Comparison of ENCODE assay signal across 8 mouse cellular contexts in the genomic region with DNA sequence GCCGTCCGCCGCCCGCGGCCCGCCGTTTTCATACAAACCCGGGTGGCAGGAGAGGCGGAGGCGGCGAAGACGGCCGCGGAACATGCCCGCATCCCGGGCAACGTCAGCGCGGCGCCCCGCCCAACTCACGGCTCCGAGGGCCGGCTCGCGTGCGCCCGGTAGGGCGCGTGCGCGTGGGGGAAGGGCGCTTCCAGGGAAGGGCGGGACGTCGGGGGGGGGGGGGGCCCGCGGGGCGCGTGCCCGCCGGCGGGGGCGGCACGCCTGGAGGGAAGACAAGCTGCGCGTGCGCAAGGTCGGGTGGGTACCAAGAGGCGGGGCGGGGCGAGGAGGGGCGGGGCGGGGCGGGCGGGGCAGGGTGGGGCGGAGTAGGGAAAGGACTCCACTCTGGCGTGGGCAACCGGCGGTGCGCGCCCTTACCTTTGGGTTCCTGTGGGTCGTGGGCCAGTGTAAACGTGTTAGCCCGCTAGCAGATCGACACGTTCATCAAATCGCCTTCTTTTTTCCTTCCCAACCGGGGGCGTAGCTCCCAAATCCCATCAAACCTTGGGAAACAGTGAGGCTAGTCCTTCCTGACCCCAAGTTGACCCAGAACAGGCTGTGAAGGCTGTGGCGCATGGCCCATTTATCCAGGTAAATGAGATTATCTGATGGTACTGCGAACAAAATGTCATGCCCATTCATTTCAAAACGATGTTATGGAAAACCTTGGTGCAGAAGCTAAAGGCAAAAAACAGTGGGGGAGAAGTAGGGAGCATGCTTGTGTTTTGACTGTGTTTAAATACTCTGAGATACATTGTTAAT. TPM values are rescaled to one million over a fixed set of nuclear protein-coding genes. Genes with fewer than 3 reads are reported as not detected.
A peak's percentile ranks its signal among the peaks of the same experiment; 100 is the strongest.
DNase-seq lines count a peak whose midpoint lies in the region; ATAC-seq lines count a peak whose summit lies in the region.

No protein-coding gene starts in this region.

- H3K27ac ChIP-seq in forebrain, embryonic 13.5 days = peak overlapping the region; percentile 65
- H3K27ac ChIP-seq in liver, embryonic 16.5 days (ENCODE audit: low read length) = peak overlapping the region; percentile 76
- peak overlapping the region; percentile 84 for H3K27ac ChIP-seq in neural tube, embryonic 13.5 days (replicated peaks)

- intact Hi-C loops in heart, postnatal 10 days (cut with DNase I) = loop anchor here (1.0 kb wide), 1 partner anchor 28 kb away; a partner anchor contains a TSS

- ATAC-seq in cerebellum, adult (ENCODE audit: insufficient number of reproducible peaks, low FRiP score, low TSS enrichment) = peak; percentile 76
- peak; percentile 93 for ATAC-seq in forebrain, embryonic 13.5 days
- ATAC-seq in liver, embryonic 16.5 days (ENCODE audit: low read depth) = peak; percentile 90
- peak; percentile 91 for ATAC-seq in neural tube, embryonic 13.5 days (ENCODE audit: low read depth)

- WGBS in forebrain, embryonic 13.5 days = under 1% methylated on average over 24 of the region's 73 CpGs
- under 1% methylated on average over 44 of the region's 73 CpGs for WGBS in liver, embryonic 16.5 days (ENCODE audit: insufficient replicate concordance)
- WGBS in neural tube, embryonic 13.5 days = 1% methylated on average over 30 of the region's 73 CpGs

- peak overlapping the region; percentile 94 for H3K4me2 ChIP-seq in forebrain, embryonic 13.5 days
- H3K4me2 ChIP-seq in liver, embryonic 16.5 days (ENCODE audit: low read depth, low read length) = peak overlapping the region; percentile 96
- peak overlapping the region; percentile 80 for H3K4me2 ChIP-seq in neural tube, embryonic 13.5 days

- H3K9ac ChIP-seq in forebrain, embryonic 13.5 days = peak overlapping the region; percentile 81
- H3K9ac ChIP-seq in liver, embryonic 16.5 days (ENCODE audit: low read depth, low read length) = peak overlapping the region; percentile 69
- peak overlapping the region; percentile 89 for H3K9ac ChIP-seq in neural tube, embryonic 13.5 days

- no peaks in the 10 kb centered on the region for H3K36me3 ChIP-seq in forebrain, embryonic 13.5 days (ENCODE audit: poor library complexity, severe bottlenecking)
- no peaks in the 10 kb centered on the region for H3K36me3 ChIP-seq in liver, embryonic 16.5 days (ENCODE audit: control insufficient read depth, insufficient read depth)
- no peaks in the 10 kb centered on the region for H3K36me3 ChIP-seq in neural tube, embryonic 13.5 days

- DNase-seq in ES-CJ7 (ENCODE audit: low read depth, low spot score) = peak; percentile 70
- DNase-seq in heart, postnatal 10 days = peak; percentile 91 to 92
- DNase-seq in kidney, postnatal 4 days = peak; percentile 89 to 93
- peak; percentile 58 for DNase-seq in telencephalon, adult 2 months (ENCODE audit: low read depth, low spot score)

- H3K27me3 ChIP-seq in forebrain, embryonic 13.5 days = no peaks in the 10 kb centered on the region
- peaks cover 2% of the 10 kb centered on the region; the same call in 1 of the 2 replicates for H3K27me3 ChIP-seq in liver, embryonic 16.5 days (ENCODE audit: control insufficient read depth, insufficient read depth, low read depth, low read length)
- no peaks in the 10 kb centered on the region for H3K27me3 ChIP-seq in neural tube, embryonic 13.5 days

- H3K4me1 ChIP-seq in forebrain, embryonic 13.5 days = peaks cover 19% of the 10 kb centered on the region
- peaks cover 18% of the 10 kb centered on the region for H3K4me1 ChIP-seq in liver, embryonic 16.5 days (ENCODE audit: control insufficient read depth, low read depth, low read length)
- H3K4me1 ChIP-seq in neural tube, embryonic 13.5 days (replicated peaks) = peaks cover 35% of the 10 kb centered on the region

- no peaks in the 10 kb centered on the region for H3K9me3 ChIP-seq in forebrain, embryonic 13.5 days (replicated peaks)
- no peaks in the 10 kb centered on the region for H3K9me3 ChIP-seq in liver, embryonic 16.5 days (replicated peaks; ENCODE audit: control insufficient read depth, low read length)
- no peaks in the 10 kb centered on the region for H3K9me3 ChIP-seq in neural tube, embryonic 13.5 days

- H3K4me3 ChIP-seq in forebrain, embryonic 13.5 days = peak overlapping the region; percentile 76
- H3K4me3 ChIP-seq in liver, embryonic 16.5 days (ENCODE audit: low read depth, low read length) = peak overlapping the region; percentile 82
- H3K4me3 ChIP-seq in neural tube, embryonic 13.5 days = peak overlapping the region; percentile 80

RNA-seq across cellular contexts. Expression of a gene that starts 27.6 kb away (rescaled TPM):
- polyA plus RNA-seq in forebrain, embryonic 13.5 days (2015; fragmentation: Nextera tagmentation; extraction: Ambion mirVana) = 30.1 and 35.7 TPM in 2 replicates
- total RNA-seq in heart, postnatal 10 days (2021) = 10 to 100 TPM; 47.7 to 56.3 TPM
- 7.3 and 9.0 TPM in 2 replicates for polyA plus RNA-seq in liver, embryonic 16.5 days (2015; fragmentation: Nextera tagmentation; extraction: Ambion mirVana)
- 64.8 and 66.2 TPM in 2 replicates for polyA plus RNA-seq in neural tube, embryonic 13.5 days (2015; fragmentation: Nextera tagmentation; extraction: Ambion mirVana)

RNA-seq across cellular contexts. Expression of a gene that starts 27.7 kb away (rescaled TPM):
- 156 and 179 TPM in 2 replicates for polyA plus RNA-seq in forebrain, embryonic 13.5 days (2015; fragmentation: Nextera tagmentation; extraction: Ambion mirVana)
- 100 to 1,000 TPM in 1 of 2 experiments, 10 to 100 TPM in 1; 96.1 to 112 TPM for total RNA-seq in heart, postnatal 10 days (2021)
- polyA plus RNA-seq in liver, embryonic 16.5 days (2015; fragmentation: Nextera tagmentation; extraction: Ambion mirVana) = 22.1 and 23.0 TPM in 2 replicates
- 130 and 139 TPM in 2 replicates for polyA plus RNA-seq in neural tube, embryonic 13.5 days (2015; fragmentation: Nextera tagmentation; extraction: Ambion mirVana)

Comparison
In these comparisons a context has a peak if more than half of its experiments do, and no peak if none do; other contexts are left out.
1. Peak in every context shown above with its lines: DNase-seq, ATAC-seq, H3K4me3 ChIP-seq and H3K27ac ChIP-seq.